Mouse (Mus musculus) heart, postnatal 0 days (tissue): ENCODE data around the gene Tssk2. TPM values are rescaled to one million over a fixed set of nuclear protein-coding genes. Genes with fewer than 3 reads are reported as not detected.

Source experiments
- ATAC-seq: fragments of 200-750 bp; cut with Nextera tagmentation; 2 replicates; pipeline ENCODE4 v1.8.0; 2017; ENCODE audit warnings: low read depth, moderate number of reproducible peaks, moderate library complexity; ENCODE audit not compliant: insufficient read depth
- DNase-seq: peaks from one replicate; pipeline ENCODE4 v3.0.0-alpha.2; 2016; ENCODE audit warnings: low spot score
- H3K27ac ChIP-seq: fragments of 300-500 bp; sonication (generic); 2 replicates; pipeline ENCODE4 v1.5.1; 2014; ENCODE audit warnings: low read depth, mild to moderate bottlenecking
- H3K27me3 ChIP-seq: fragments of 300-500 bp; sonication (generic); 2 replicates; pipeline ENCODE4 v1.6.1; 2014; ENCODE audit warnings: low read length, mixed read lengths; ENCODE audit not compliant: control insufficient read depth, insufficient read depth
- H3K36me3 ChIP-seq: fragments of 300-500 bp; sonication (generic); replicated peaks from 2 replicates; pipeline ENCODE4 v1.6.1; 2014; ENCODE audit warnings: low read length, mixed read lengths; ENCODE audit not compliant: control insufficient read depth, insufficient read depth
- H3K4me1 ChIP-seq: fragments of 300-500 bp; sonication (generic); 2 replicates; pipeline ENCODE4 v1.6.1; 2014; ENCODE audit warnings: antibody characterized with exemption; ENCODE audit not compliant: control insufficient read depth, insufficient read depth
- H3K4me2 ChIP-seq: fragments of 300-500 bp; sonication (generic); 2 replicates; pipeline ENCODE4 v1.6.1; 2014; ENCODE audit warnings: low read depth, mild to moderate bottlenecking, low read length, moderate library complexity
- H3K4me3 ChIP-seq: fragments of 300-500 bp; sonication (generic); 2 replicates; pipeline ENCODE4 v1.5.1; 2014; ENCODE audit warnings: low read depth, low read length
- H3K9ac ChIP-seq: fragments of 300-500 bp; sonication (generic); replicated peaks from 2 replicates; pipeline ENCODE4 v1.6.1; 2014; ENCODE audit warnings: low read depth, low read length, mixed read lengths
- H3K9me3 ChIP-seq: fragments of 300-500 bp; sonication (generic); replicated peaks from 2 replicates; pipeline ENCODE4 v1.6.1; 2016; ENCODE audit warnings: low read length; ENCODE audit not compliant: control insufficient read depth
- CTCF ChIP-seq: IDR thresholded peaks from 2 replicates; pipeline ENCODE4 v1.5.1; 2016; ENCODE audit warnings: antibody characterized with exemption, control low read depth, low read depth
- EP300 ChIP-seq: IDR thresholded peaks from 2 replicates; pipeline ENCODE4 v1.6.1; 2016; ENCODE audit warnings: antibody characterized with exemption, low read depth
- WGBS: fragments of 180-500 bp; shearing (Covaris S2); extraction: QIAGEN DNeasy Blood & Tissue Kit; methylation state at CpG from one replicate; pipeline ENCODE4 v1.1.7; 2014; 5-methylcytosine and 5-hydroxymethylcytosine counted together
- polyA plus RNA-seq: library from polyadenylated mRNA; unstranded; fragments of >200 nt; fragmentation: Nextera tagmentation; extraction: Ambion mirVana; gene quantifications from 2 replicates; pipeline ENCODE4 v1.2.1, GENCODE M21; 2015
- total RNA-seq: library from RNA; depleted of rRNA; stranded (reverse); fragments of >200 nt; gene quantifications from 2 replicates; pipeline ENCODE4 v1.2.3, GENCODE M21; 2014; ENCODE audit warnings: low replicate concordance

Tssk2 gene
- total and polyA plus RNA-seq, 2 experiments from 2014 or later = not detected

DNA sequence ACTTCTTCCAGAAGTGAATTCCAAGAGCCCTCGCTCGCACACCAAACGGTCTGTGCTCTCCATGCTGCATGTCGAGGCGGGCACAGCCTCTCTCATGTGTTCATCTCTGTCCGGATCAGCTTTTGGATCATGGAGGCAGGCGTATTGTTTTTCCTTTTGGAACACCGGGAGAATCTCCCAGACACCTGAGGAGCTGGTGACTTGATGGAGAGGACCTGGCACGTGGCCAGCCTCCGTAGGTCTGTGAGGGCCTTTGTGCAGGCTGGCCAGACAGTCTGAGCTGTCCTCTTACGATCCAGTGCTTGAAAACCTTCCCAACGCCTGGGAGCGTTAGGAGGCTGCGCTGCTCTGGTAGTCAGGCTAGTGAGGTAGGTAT, 23.7 kb downstream of the Tssk2 start:
- peak overlapping the region; percentile 97 for H3K4me2 ChIP-seq
- under 1% methylated on average over 14 of the region's 14 CpGs for WGBS
- H3K27ac ChIP-seq = peak overlapping the region; percentile 82
- H3K27me3 ChIP-seq = peaks cover 12% of the 10 kb centered on the region
- ATAC-seq (no peak; the same call in 1 of the 2 replicates), DNase-seq (peak; percentile 21)
- no peak; the same call in 1 of the 2 replicates for TF ChIP-seq EP300
- no peak for TF ChIP-seq CTCF
- no peaks in the 10 kb centered on the region for H3K9me3 ChIP-seq
- peak overlapping the region; percentile 66 for H3K4me3 ChIP-seq
- H3K36me3 ChIP-seq = 0 out of 2 replicates have a peak, but pooled peaks cover 3% of the 10 kb centered on the region
- H3K4me1 ChIP-seq = peaks cover 13% of the 10 kb centered on the region; the same call in 1 of the 2 replicates
- peak overlapping the region; percentile 82 for H3K9ac ChIP-seq

DNA sequence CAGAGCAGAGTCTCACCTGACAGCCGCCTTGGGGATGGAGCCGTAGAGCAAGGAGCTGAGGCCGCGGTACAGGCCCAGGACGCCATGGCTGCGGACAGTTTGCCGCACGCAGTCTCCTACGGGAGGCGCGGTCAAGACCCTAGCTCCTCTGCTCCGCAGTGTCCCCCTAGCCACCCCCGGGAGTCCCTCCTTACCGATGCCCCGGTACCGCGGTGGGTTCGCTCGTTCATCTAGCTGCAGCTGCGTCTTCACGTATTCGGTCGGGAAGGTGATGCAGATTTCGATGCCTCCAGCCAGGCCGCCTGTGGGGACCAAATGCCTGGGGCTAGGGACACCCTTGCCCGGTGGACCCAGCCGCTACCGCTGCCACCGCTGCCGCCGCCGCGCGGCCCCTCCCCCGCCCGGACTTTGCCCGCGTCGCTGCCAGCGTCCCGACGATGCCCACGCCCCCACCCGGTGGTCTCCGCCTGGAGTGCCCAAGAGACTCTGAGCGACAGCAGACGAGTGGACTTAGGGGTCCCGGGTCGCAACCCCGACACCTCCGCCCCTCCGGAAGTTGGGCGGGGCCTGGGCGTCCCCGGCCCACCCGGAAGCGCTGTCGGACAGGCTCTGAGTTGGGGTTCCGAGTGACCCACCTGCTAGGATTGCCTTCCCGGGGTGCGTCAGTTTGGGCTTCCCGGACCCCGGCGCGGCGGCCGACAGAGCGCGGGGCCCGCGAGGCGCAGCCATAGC, 29.1 kb downstream of the Tssk2 start:
- Histone ChIP-seq H3K36me3 (0 out of 2 replicates have a peak, but pooled peaks cover 3% of the 10 kb centered on the region), H3K9ac (peak overlapping the region; percentile 85), H3K9me3 (no peaks in the 10 kb centered on the region), H3K4me3 (peak overlapping the region; percentile 87), H3K27ac (peak overlapping the region; percentile 76), H3K4me2 (peak overlapping the region; percentile 98), H3K27me3 (no peaks in the 10 kb centered on the region), H3K4me1 (peaks cover 4% of the 10 kb centered on the region; the same call in 1 of the 2 replicates)
- TF ChIP-seq CTCF = no peak
- no peak for TF ChIP-seq EP300
- ATAC-seq (peak; percentile 13), DNase-seq (peak; percentile 10)
- WGBS = 1% methylated on average over 60 of the region's 72 CpGs

DNA sequence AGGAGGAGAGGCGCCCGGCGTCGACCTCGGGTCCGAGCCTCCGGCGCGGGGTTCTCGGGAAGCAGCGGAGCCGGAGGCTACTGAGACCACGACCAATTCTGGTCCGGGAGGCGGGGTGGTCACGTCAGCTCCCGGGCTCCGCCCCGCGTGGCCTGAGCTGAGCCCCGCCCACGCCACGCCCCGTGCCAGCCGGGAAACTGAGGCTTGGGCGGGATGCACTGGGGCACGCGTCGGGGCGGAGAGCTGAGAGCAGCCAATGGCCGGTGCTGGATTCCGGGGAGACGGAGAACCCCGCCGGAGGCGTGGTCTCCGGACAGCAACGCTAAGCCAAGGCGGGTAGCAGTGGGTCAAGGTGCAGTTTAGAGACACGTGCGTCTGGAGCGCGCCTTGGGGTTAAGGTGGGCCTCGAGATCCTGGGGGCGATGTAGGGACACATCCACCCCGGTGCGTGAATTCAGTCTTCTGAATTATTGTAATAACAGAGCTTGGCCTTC, 29.7 kb downstream of the Tssk2 start, which contains the start of gene Slc25a1:
Gene Slc25a1, minus strand, starts transcription at position 133 of the 494 bp plus-strand sequence.
- TF ChIP-seq CTCF (no peak), EP300 (no peak)
- Histone ChIP-seq H3K27me3 (no peaks in the 10 kb centered on the region), H3K4me2 (peak within 1 kb of the TSS; percentile 98), H3K4me3 (peak within 1 kb of the TSS; percentile 87), H3K36me3 (0 out of 2 replicates have a peak, but pooled peaks cover 3% of the 10 kb centered on the region), H3K4me1 (no peaks in the 10 kb centered on the region), H3K27ac (peak within 1 kb of the TSS; percentile 76), H3K9me3 (no peaks in the 10 kb centered on the region), H3K9ac (peak within 1 kb of the TSS; percentile 85)
- ATAC-seq = peak; percentile 55
- WGBS = under 1% methylated on average over 47 of the region's 47 CpGs
- DNase-seq = peak; percentile 20

DNA sequence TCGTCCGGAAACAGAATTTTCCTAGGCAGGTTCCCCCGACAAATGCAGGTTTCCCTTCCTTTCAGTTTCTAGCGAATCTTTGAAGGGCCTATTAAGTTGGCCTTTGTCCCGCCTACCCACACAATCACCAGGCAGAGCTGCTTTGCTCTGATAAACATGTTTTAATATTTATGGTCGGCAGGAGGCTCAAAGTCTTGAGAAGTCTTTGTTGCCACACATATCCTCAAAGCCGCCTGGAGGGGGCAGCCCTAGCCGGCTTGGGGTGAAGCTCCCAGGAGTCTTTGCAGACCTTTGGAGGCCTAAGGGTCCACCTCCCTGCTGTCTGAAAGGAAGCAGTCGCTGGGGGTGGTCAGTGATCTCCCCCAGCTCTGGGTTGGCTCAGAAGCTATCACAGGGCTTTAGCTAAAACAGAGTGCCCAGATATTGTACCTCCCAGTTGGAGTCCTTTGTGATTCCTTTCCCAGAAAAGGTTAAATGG, 30.2 kb downstream of the Tssk2 start:
- TF ChIP-seq CTCF (peak; percentile 61), EP300 (no peak)
- H3K27ac ChIP-seq = peak overlapping the region; percentile 76
- DNase-seq (peak; percentile 74), ATAC-seq (peak; percentile 62)
- H3K36me3 ChIP-seq = 0 out of 2 replicates have a peak, but pooled peaks cover 3% of the 10 kb centered on the region
- H3K4me1 ChIP-seq = no peaks in the 10 kb centered on the region
- H3K27me3 ChIP-seq = no peaks in the 10 kb centered on the region
- peak overlapping the region; percentile 98 for H3K4me2 ChIP-seq
- peak overlapping the region; percentile 85 for H3K9ac ChIP-seq
- H3K4me3 ChIP-seq = peak overlapping the region; percentile 87
- no peaks in the 10 kb centered on the region for H3K9me3 ChIP-seq
- under 1% methylated on average over 9 of the region's 9 CpGs for WGBS

DNA sequence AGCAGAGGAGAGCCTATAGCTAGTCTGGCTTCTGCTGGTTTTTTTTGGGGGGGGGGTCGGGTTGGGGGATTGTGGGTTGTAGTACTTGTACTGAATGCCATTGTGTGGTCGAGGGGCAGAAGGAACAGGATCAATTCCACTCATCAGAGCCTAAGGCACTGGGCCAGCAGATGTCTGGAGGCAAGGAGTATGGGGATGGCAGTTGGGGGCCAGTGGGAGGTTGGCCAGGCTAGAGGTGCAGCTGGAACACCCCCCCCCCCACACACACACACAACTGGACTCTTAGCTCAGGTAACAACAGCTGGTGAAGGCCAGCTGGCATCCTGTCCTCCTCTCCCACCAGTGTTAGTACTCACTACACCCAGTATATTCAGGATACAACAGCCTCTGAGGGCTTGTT, 30.8 kb downstream of the Tssk2 start:
- no peak for TF ChIP-seq EP300
- no peak for TF ChIP-seq CTCF
- no peak overlapping the region for H3K4me3 ChIP-seq
- no peak overlapping the region for H3K9ac ChIP-seq
- no peaks in the 10 kb centered on the region for H3K27me3 ChIP-seq
- no peak for DNase-seq
- 17% methylated on average over 2 of the region's 2 CpGs for WGBS
- H3K27ac ChIP-seq = no peak overlapping the region
- ATAC-seq = no peak
- H3K4me1 ChIP-seq = no peaks in the 10 kb centered on the region
- no peaks in the 10 kb centered on the region for H3K9me3 ChIP-seq
- 0 out of 2 replicates have a peak, but pooled peaks cover 3% of the 10 kb centered on the region for H3K36me3 ChIP-seq
- no peak overlapping the region; the same call in 1 of the 2 replicates for H3K4me2 ChIP-seq
